Mouse (Mus musculus): ENCODE data around the gene Kcnq1.
A peak's percentile ranks its signal among the peaks of the same experiment; 100 is the strongest.

The Kcnq1 gene

DNA sequence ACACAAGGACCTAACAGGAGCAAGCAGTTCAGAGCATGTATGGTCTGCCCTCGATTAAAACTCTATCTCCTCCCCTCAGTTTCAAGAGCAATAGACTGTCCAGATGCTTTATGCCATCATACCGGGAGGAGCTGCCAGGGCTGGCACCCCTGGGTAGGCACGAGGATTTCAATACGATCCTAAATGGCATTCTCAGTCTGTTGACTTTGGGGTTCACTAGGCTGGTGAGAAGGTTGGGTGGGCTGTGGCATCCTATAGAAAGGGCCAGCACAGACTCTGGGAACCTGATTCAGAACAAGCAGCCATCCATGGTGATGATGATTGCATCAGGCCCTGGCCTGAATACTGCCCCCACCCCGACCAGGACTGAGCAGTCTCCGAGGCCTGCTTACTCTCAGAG is 79.3 kb downstream of the Kcnq1 start:
- no peak for DNase-seq (ENCODE audit: low spot score in 2 of 2)

DNA sequence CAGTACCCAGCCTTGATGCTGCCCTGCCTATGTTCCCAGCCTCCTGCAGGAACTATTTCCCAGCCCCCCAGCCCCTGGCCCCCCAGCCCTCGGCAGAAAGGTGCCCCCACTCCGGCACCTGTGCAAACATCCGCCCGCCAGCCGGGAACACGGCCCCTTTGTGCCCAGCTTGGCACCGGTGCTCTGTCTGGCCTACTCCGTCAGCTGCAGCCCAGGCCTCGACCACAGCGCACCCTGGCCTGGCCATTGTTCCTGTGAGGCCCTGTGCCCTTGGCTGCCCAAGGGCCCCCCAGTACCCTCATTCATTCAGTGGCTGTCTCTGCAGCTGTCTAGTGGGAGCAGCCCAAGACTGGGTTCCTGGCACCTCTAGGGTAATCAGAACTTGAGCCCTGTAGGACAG is 80.2 kb downstream of the Kcnq1 start:
- DNase-seq (ENCODE audit: low spot score in 2 of 2), result no peak

DNA sequence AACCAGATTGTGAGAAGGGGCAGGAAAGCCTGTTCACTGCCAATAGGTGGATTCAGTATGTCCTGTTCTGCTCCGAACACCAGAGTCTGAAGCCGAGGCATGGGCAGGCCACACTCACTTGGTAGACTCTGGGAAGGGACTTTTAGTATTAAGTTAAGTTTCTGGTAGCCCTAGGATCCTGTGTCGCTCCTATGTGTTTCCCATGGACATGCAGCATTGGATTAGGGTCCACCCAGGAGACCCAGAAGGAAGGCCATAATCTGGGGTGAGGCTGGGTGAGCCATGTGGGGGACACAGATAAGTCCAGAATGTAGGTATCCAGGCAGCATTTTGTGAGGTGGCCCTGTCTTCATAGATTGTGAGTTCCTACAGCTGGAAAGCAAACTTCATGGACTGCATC is 81.0 kb downstream of the Kcnq1 start:
- no peak for DNase-seq (ENCODE audit: low spot score in 2 of 2)

DNA sequence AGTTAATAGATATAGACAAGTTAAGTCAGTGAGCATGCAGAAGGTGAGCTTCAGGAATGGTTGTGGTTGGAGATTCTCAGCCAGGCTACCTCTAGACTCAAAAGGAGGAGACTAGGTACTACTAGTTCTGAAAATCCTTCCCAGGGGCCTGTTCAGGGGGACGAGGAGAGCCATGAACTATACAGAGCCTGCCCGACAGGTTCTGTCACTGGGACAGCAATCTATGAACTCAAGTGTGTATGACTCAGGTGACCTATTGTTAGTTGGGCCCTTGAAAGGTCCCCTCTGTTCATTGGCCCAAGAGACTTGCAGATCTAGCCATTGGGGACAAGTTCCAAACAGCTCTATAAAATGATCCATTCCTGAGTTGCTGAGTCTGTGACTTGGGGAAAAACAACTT is 82.4 kb downstream of the Kcnq1 start:
- peak in 1 of 2 experiments; percentile 4 for DNase-seq (ENCODE audit: low spot score in 2 of 2)

DNA sequence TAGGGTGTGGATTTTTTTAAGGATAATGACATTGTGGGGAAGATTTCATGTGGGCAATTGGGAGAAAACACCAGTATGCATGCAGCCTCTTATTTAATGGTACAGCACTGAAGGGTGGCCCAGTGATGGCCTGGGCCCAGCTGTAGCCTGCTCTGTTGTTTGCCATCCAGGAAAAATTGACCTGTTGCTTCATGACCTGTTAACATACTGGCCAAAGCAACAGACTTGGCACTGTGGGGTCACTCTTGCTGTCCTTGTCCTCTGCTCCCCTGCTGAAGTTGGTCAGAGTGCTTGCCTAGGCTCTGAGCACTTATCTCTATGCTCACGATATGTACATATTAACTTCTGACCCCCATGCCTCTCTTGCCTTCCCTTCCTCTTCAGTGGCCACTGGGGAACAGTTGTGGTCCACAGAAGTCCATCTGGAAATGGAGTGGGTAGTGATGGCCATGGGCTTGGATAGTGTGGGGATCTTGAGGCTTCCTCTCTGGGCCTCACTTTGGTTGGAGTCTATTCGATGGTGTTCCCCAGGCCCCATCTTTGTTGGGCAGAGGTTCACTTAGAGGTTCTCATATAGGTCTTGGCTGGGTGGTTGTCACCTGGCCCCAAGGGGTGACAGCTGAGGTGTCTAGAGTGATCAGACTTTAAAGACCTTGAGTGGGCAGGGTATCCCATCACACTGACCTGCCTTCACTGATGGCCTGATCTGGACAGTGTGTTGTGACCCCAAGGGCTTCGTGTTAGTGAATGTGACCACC is 84.0 kb downstream of the Kcnq1 start:
- peak in 1 of 2 experiments; percentile 3 for DNase-seq (ENCODE audit: low spot score in 2 of 2)

DNA sequence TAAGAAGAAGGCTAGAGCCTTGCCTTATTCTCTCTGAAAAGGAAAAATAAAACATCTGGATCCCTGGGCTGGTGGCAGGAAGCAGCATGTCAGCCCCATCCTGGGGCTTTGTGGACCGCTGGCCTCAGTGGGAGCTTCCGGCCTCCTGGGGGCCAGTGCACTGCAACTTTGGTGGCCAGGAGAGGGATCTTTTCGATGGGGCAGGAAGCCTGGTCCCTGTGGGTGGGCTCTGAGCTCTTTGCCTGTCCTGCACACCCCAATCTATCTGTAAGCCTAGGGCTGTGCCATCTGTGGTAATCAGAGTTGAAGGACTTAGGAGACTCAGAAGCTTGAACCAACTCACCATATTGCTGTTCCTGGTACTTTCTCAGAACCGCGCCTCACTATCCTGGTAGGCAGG is 84.7 kb downstream of the Kcnq1 start:
- DNase-seq (ENCODE audit: low spot score in 2 of 2), result no peak

DNA sequence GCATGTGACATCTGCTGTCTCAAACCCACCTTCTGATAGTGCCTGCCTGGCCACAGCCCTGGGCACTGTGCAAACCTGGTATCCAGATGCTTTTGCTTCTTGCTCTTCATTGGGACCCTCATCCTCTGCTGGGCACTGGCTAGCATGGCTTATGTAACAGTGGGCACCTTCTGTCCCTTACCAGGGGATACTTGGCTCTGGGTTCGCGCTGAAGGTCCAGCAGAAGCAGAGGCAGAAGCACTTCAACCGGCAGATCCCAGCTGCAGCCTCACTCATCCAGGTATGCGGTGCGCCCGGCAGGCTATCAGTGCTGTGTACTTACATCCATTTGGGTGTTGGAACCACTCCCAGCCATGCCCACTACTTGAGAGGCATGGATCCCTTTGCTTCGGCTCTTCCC is 86.2 kb downstream of the Kcnq1 start:
- peak; percentile 13 for DNase-seq (ENCODE audit: low spot score in 2 of 2)

DNA sequence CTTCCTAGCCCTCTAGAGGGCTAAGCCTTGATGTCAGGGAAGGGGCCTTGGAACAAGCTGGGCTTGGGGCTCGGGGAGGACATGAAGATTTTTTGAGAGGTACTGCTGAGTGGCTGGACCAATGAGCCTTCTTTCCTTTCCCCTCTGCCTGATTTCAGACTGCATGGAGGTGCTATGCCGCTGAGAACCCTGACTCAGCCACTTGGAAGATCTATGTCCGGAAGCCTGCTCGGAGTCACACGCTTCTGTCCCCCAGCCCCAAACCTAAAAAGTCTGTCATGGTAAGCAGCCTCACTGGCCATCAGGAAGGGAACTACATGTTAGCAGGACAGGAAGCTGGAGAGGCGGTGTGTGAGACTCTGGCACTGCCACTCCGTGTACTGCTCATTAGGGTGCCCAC is 87.9 kb downstream of the Kcnq1 start:
- DNase-seq (ENCODE audit: low spot score in 2 of 2), result peak in 1 of 2 experiments; percentile 13

DNA sequence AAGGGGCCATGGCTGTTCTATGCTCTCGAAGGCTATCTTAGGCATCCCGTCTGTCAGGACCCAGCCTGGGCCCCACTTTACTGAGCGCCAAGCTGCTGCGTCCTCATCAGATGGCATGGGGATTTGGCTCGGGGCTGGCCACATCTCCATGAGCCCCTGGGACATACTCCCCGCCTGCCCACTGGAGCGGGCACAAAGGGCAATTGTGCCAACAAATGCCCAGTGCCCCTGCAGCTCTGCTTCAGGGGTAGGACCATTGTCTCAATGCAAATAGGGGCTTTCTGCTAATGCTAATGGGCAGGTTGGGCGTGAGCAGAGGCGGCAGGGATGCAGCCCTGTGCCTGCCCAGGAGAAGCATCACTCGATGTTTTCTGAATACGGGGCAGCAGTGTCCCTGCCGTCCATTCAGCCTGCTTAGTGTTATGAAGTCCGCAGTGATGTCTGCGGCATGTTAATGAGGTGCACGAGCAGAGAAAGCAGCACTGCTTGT is 91.8 kb downstream of the Kcnq1 start:
- no peak for DNase-seq (ENCODE audit: low spot score in 2 of 2)

DNA sequence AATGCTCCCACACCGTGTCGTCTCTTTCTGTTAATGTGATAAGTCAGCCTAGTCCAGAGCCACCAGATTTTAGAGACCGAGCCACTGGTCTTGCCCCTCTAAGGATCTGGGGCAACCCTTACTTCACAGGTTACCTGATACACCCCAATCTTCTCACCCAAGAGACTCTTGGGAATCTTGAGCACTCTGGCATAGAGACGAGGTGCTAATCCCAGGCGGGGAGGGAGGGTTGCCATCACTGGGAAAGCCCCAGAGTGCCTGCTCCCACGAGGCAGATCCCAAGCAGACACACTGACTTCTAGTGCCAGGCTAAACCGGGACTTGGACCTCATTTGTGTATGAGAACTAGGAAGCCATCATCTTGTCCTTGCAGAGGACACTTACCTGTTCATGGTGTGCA is 92.3 kb downstream of the Kcnq1 start:
- no peak for DNase-seq (ENCODE audit: low spot score in 2 of 2)

DNA sequence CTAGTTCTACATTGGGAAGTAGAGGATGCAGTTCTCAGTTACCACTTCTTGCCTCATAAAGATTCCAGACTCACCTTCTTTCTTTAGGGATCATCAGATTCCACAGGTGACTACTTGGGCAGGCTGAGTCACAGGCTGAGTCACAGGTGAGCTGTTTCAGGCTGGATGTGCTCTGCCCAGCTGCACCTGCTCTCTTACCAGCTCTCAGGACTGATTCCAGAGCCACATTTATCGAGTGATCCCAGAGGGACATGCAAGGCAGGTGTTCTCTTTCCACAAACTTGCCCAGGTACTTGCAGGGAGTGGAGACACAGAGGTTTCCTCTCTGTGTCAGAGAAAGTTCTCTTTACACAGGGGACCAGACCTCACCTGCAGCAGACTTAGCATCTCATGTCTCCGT is 95.1 kb downstream of the Kcnq1 start:
- no peak for DNase-seq (ENCODE audit: low spot score in 2 of 2)

DNA sequence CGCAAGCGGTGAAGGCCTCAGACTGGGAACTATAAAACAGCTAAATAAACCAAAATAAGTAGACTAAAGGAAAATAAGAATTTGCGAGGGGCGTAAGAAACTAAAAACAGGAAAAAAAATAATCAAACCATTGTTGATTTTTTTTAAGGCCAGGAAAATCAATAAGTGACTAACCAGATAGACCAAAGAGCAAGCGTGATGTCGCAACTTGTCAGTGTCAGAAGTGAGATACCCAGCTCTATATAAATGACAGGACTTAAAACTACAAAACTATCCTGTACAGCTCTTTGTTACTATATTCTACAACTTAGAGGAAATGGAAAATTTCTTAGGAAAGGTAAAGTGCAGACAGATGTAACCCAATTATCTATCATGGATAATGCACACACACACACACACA is 97.7 kb downstream of the Kcnq1 start:
- DNase-seq (ENCODE audit: low spot score in 2 of 2), result no peak

DNA sequence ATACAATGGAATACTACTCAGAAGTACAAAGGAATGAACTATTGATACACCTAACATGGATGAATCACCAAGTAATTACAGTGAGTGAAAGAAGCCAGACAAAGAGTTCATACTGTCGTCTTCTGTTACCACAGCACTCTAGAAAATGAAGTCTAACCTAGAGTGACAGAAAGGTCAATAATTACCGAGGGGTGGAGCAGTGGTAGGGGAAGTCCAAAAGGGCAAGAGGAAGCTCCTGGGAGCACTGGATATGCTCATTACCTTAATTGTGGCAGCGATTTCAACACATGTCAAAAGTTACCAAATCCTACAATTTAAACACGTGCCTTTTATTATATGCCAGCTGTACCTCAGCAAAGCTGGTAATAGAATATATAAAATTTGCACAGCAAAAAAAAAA is 100.9 kb downstream of the Kcnq1 start:
- no peak for DNase-seq (ENCODE audit: low spot score in 2 of 2)

DNA sequence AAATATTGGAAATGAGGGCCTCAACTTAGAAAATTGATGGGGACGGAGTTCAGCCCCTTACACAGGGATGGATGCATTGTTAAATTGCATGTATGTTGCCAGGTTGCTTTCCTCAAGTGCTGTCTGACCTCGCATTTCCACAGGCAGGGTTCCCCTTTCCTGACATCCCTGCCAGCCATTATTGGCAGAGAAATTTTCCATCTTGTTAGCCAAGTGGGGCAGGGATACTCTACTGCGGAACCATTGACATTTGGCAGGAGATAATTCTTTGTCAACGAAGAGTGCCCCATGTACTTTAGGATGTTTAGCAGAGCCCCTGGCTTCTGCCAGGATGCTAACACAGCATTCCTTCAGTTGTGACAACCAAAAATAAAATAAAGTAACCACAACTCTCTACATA is 104.6 kb downstream of the Kcnq1 start:
- DNase-seq (ENCODE audit: low spot score in 2 of 2), result no peak

DNA sequence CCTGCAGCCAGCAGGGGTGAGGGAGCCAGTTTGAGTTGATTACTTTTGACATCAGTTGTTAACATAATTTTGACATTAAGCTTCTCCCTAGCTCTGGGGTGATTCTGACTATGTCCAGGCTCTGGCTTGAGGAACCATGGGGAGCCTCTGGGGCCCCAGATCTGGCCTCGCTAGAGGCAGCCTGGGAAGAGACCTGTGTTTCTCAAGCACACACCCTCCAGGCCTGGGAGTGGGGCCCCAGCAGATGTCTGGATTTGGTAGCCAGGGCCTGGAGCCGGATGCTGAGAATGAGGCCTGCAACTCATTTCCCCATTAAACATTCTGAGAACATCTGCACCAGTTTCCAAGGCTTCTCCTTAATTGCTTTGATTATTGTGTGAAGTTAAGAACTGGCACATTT is 145.0 kb downstream of the Kcnq1 start:
- DNase-seq (ENCODE audit: low spot score in 2 of 2), result no peak

DNA sequence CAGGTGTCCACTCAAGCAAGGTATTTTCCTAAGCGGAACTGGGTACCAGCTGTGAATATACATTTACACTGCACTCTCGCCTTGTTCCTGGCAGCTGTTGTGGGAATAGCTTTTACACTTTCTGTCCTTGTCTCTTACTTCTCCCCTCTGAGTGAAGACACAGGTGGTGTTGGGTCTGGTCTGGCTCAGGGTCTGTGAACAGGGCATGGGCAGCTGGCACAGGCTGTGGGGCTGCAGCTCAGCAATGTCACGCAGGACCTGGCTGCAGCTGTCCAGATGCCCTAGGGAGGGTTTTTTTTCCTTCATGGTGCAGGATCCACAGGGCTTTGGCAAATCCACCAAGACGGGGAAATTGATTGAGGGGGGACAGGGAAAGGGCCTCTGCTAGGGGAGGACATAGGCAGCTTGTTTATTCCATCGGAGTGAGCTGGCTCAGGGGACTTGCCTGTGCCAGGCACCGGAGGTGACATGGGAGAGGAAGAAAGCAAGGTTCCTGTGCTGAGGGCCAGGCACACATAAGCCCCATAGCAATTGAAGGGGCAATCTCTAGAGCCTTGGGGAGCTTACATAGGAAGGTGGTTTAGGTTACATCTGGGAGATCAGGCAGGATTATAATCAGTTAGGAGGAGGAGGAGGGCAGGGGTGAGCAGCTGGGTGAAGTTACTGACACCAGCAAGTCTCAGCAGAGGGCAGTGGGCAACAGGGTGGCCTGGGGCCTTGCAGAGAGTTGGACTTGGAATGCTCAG is 147.1 kb downstream of the Kcnq1 start:
- DNase-seq (ENCODE audit: low spot score in 2 of 2), result no peak

DNA sequence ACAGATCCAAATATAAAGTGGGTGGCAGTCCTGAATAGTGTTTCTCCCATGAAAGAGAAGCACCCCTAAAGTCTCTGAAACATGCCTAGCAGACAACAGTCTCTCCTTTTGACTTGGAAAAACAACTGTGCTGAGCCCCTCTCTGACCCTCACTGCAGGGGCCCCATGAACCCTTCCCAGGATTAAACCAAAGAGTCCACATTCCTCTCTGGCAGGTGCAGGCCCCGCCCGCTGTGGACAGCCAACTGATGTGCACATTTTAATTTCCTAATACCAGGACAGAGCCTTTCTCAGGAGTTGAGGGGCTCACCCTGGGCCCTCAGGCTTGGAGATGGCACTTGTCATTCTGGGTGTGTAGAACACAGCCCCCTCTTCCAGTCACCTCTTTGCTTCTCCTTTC is 148.7 kb downstream of the Kcnq1 start:
- no peak for DNase-seq (ENCODE audit: low spot score in 2 of 2)

DNA sequence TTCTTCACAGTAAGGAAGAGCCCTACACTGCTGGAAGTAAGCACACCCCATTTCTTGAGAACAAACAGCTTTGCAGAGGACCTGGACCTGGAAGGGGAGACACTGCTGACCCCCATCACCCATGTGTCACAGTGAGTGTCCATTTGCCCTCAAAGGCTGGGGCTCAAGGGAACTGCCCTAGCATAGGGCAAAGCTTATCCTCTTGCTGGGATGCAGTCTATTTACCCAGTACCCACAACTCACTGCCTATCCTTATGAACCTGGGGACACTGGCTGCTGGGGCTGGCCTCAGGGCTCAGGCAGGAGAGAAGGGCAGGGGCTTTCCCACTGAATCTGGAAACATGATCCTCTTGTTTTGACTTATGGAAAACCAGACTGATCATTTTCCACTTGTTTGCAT is 155.1 kb downstream of the Kcnq1 start:
- DNase-seq (ENCODE audit: low spot score in 2 of 2), result no peak

DNA sequence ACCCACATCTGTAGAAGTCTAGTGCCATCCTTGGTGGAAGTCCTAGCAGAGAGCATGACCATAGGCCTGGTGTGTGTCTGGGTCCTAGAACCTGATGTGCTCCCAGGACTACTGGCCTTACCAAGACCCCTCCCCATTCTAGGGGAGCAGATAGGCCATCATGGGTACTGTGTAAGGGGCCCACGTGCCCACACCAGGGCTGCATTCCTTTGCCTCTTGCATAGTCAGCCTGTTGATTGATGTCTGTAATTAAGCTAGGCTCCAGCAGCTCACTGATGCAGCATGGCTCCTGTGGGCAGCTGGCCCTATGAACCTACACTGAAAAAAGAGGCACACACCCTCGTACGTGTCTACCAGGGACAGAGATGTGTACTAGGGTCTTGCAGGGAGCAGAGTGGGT is 157.4 kb downstream of the Kcnq1 start:
- no peak for DNase-seq (ENCODE audit: low spot score in 2 of 2)

DNA sequence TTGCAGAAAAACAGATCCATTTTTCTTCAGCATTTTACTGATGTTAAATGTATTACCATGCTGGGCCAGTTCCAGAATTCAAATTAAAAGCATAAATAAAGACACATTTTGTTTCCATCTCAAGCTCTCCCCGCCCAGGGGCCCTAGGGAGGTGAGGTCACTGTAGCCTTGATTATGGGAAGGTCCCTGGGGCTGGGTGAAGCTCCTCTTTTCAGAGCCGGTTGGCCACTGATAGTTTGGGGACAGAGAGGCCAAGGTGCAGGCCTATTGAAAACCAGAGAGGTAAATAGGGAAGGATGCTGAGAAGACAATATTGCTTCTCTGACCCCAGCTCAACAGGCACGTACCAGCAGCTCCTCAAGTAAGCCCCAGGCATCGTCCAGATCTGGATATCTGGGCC is 157.8 kb downstream of the Kcnq1 start:
- DNase-seq (ENCODE audit: low spot score in 2 of 2), result no peak

DNA sequence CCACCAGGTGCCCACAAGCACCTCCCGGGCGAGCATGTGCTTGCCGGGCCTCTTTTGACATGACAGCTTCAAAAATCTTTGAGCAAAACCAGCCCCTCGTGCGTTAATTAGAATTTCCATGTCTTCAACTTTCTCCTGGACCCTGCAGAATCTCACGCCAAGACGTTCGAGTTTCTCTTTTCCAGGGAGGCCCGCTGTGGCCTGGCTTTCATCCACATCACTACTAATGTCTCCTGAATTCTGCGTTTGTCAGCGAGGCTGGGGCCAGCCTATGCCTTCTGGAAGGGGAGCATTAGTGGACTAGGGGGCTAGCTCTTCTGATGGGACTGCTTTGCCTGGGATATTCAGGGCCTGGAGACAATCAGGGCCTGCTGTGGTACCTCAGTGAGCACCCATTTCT is 159.2 kb downstream of the Kcnq1 start:
- DNase-seq (ENCODE audit: low spot score in 2 of 2), result no peak

DNA sequence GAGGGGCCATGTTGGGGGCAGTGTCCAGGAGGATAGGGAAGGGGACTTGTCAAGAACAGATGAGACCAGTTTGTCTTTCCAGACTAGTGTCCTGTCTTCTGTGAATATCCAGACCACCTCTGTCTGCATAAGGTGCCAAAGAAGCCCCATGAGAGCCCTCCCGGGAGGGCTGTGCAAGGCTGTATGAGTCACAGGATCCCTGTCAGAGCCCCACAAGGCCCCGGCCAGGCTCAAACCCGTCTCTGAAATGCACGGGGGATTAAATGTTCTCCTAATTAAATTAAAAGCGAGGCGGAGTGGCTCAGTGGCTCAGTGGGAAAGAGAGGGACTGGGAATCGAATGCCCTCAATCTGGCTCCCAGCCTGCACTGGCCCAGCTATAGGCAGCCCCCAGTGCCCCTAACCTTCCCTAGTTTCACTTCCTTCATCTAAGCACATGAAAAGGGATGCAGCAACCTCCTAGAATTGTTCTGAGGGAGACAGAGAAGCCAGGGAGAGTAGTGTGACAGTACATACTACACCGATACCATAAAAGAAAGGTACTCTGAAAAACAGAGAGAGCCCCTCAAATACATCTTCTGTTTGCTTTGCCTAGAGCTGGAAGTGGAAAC is 159.8 kb downstream of the Kcnq1 start:
- DNase-seq (ENCODE audit: low spot score in 2 of 2), result no peak

DNA sequence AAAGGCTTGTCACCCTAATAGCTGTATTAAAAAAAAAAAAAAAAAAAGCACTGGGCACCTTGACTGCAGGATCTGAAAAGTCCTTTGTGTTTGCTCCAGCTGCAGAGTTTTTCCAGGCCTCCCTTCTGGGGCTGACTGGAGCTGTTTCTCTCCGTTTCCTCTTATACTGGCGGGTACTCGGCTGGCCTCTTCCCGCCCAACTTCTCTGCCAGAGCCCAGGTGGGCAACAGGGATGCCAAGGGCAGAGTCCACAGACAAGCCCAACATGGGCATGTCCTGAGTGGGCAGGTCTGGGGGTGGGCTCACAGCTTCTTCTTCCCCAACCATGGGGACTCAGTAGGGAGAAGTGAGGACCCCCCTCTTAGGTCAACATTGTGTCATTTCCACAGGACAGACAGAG is 167.6 kb downstream of the Kcnq1 start:
- peak in 1 of 2 experiments; percentile 19 for DNase-seq (ENCODE audit: low spot score in 2 of 2)

Measured in right cerebral cortex, postnatal 10 days (tissue).